Mouse (Mus musculus) lung, adult 2 months (tissue): ENCODE data around the gene Cfap99.

Source experiments
- CTCF ChIP-seq: fragments of 200-500 bp; IDR thresholded peaks from 2 replicates; pipeline ENCODE4 v1.5.1; 2011; ENCODE audit warnings: mild to moderate bottlenecking, low read length, control low read depth; ENCODE audit not compliant: insufficient read depth
- POLR2A ChIP-seq: fragments of 200-500 bp; IDR thresholded peaks from 2 replicates; pipeline ENCODE4 v1.6.1; 2011; ENCODE audit warnings: low read depth, mild to moderate bottlenecking, control low read depth, low read length, borderline replicate concordance; ENCODE audit errors: extremely low read depth

- TF ChIP-seq POLR2A (no peak), CTCF (no peak)
Observed at GRCm38 (mm10) chr5:34283355-34283754, 5.0 kb upstream of the Cfap99 start.
